Mouse (Mus musculus) splenic B cell, adult 2 months (primary cell): ENCODE data around the gene Alg12.
A peak's percentile ranks its signal among the peaks of the same experiment; 100 is the strongest.

ENCODE experiments used
- DNase-seq: peaks from one replicate; pipeline ENCODE4 v3.0.0-alpha.2; 2011; ENCODE audit warnings: low read depth, low spot score
- H3K27me3 ChIP-seq: 2 replicates; pipeline ENCODE4 v1.6.1; 2012; ENCODE audit warnings: mild to moderate bottlenecking, low read length, moderate library complexity, mixed read lengths; ENCODE audit not compliant: control insufficient read depth, poor library complexity, insufficient read depth, severe bottlenecking
- H3K36me3 ChIP-seq: 2 replicates; pipeline ENCODE4 v1.6.1; 2012; ENCODE audit warnings: mild to moderate bottlenecking, low read length, moderate library complexity, mixed read lengths; ENCODE audit not compliant: control insufficient read depth, poor library complexity, insufficient read depth, severe bottlenecking

The Alg12 gene

GRCm38 (mm10) chr15:88848661-88849060 is 29.5 kb upstream of the Alg12 start:
- DNase-seq, result no peak
- Histone ChIP-seq H3K36me3 (no peaks in the 10 kb centered on the region), H3K27me3 (no peaks in the 10 kb centered on the region)

- no peaks in the 10 kb centered on the region for H3K36me3 ChIP-seq
- no peak for DNase-seq
- H3K27me3 ChIP-seq, result no peaks in the 10 kb centered on the region
Observed at GRCm38 (mm10) chr15:88844966-88845365, 25.8 kb upstream of the Alg12 start.

- Histone ChIP-seq H3K36me3 (no peaks in the 10 kb centered on the region), H3K27me3 (no peaks in the 10 kb centered on the region)
- DNase-seq, result no peak
Observed at GRCm38 (mm10) chr15:88843486-88844097, 24.5 kb upstream of the Alg12 start.

- no peaks in the 10 kb centered on the region for H3K36me3 ChIP-seq
- DNase-seq, result no peak
- no peaks in the 10 kb centered on the region for H3K27me3 ChIP-seq
Observed at GRCm38 (mm10) chr15:88842300-88842673, 23.2 kb upstream of the Alg12 start.

GRCm38 (mm10) chr15:88841580-88842299 is 22.6 kb upstream of the Alg12 start:
- no peaks in the 10 kb centered on the region for H3K36me3 ChIP-seq
- DNase-seq, result no peak
- H3K27me3 ChIP-seq, result no peaks in the 10 kb centered on the region

GRCm38 (mm10) chr15:88841160-88841559 is 22.0 kb upstream of the Alg12 start:
- Histone ChIP-seq H3K36me3 (no peaks in the 10 kb centered on the region), H3K27me3 (no peaks in the 10 kb centered on the region)
- DNase-seq, result no peak

GRCm38 (mm10) chr15:88840126-88840525 is 21.0 kb upstream of the Alg12 start:
- no peak for DNase-seq
- no peaks in the 10 kb centered on the region for H3K27me3 ChIP-seq
- H3K36me3 ChIP-seq, result no peaks in the 10 kb centered on the region

- Histone ChIP-seq H3K27me3 (no peaks in the 10 kb centered on the region), H3K36me3 (no peaks in the 10 kb centered on the region)
- no peak for DNase-seq
Observed at GRCm38 (mm10) chr15:88839271-88839670, 20.2 kb upstream of the Alg12 start.

- H3K27me3 ChIP-seq, result no peaks in the 10 kb centered on the region
- no peak for DNase-seq
- H3K36me3 ChIP-seq, result no peaks in the 10 kb centered on the region
Observed at GRCm38 (mm10) chr15:88837977-88838376, 18.9 kb upstream of the Alg12 start.

GRCm38 (mm10) chr15:88837199-88837932 is 18.2 kb upstream of the Alg12 start:
- DNase-seq, result peak; percentile 62
- Histone ChIP-seq H3K36me3 (no peaks in the 10 kb centered on the region), H3K27me3 (no peaks in the 10 kb centered on the region)

- no peak for DNase-seq
Observed at GRCm38 (mm10) chr15:88836571-88836970, 17.5 kb upstream of the Alg12 start.

GRCm38 (mm10) chr15:88836031-88836430 is 16.9 kb upstream of the Alg12 start:
- Histone ChIP-seq H3K27me3 (no peaks in the 10 kb centered on the region), H3K36me3 (no peaks in the 10 kb centered on the region)
- peak; percentile 42 for DNase-seq

More at GRCm38 (mm10) chr15:88836571-88836970, 17.5 kb upstream of the Alg12 start:
- H3K27me3 ChIP-seq, result no peaks in the 10 kb centered on the region
- no peaks in the 10 kb centered on the region for H3K36me3 ChIP-seq

GRCm38 (mm10) chr15:88832536-88832935 is 13.4 kb upstream of the Alg12 start:
- no peak for DNase-seq
- no peaks in the 10 kb centered on the region for H3K36me3 ChIP-seq

GRCm38 (mm10) chr15:88831482-88831881 is 12.4 kb upstream of the Alg12 start:
- no peak for DNase-seq
- H3K27me3 ChIP-seq, result no peaks in the 10 kb centered on the region
- H3K36me3 ChIP-seq, result no peaks in the 10 kb centered on the region

More at GRCm38 (mm10) chr15:88832536-88832935, 13.4 kb upstream of the Alg12 start:
- H3K27me3 ChIP-seq, result no peaks in the 10 kb centered on the region

GRCm38 (mm10) chr15:88830696-88831095 is 11.6 kb upstream of the Alg12 start:
- DNase-seq, result no peak
- H3K36me3 ChIP-seq, result no peaks in the 10 kb centered on the region
- H3K27me3 ChIP-seq, result no peaks in the 10 kb centered on the region
